In the genomic region with DNA sequence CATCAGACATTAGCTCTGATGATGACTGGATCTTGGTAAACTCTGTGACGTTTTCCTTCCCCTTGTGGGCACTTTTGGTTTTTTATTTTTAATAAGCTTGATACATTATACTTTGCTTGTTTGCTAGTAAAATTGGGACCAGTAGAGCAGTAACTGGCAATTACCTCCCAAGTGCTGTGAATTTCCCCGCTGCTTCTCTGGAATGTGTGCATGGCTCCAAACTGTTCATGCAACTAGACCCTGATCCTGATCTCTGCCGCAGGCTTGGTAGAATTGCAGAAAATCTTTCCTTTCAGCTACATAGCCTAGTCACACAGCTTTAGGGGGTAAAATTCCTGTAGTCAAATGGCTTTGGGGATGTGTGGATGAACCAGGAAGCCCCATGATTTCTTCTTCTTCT, we compare ENCODE assay signal across 22 mouse cellular contexts. TPM values are rescaled to one million over a fixed set of nuclear protein-coding genes. Genes with fewer than 3 reads are reported as not detected.
DNase-seq lines count a peak whose midpoint lies in the region; TF ChIP-seq lines count a peak whose summit lies in the region.
"Had no signal": no experiment of that assay in that cellular context is flagged by ENCODE, and none has a peak within 500 bp of the region (broad histone marks: within the 10 kb centered on the region; RNA-seq: fewer than 3 reads in every experiment).

No protein-coding gene starts in this region.

- H3K36me3 ChIP-seq in kidney, adult 2 months (ENCODE audit: control insufficient read depth, insufficient read depth, low read length), result no peaks in the 10 kb centered on the region
- H3K36me3 ChIP-seq: embryonic facial prominence, embryonic 10.5 days; embryonic facial prominence, embryonic 12.5 days; forebrain, embryonic 15.5 days had no signal

- no peaks in the 10 kb centered on the region; the same call in 1 of the 2 replicates for H3K27me3 ChIP-seq in kidney, adult 2 months (replicated peaks; ENCODE audit: control insufficient read depth, insufficient read depth, low read length)
- H3K27me3 ChIP-seq: embryonic facial prominence, embryonic 12.5 days; forebrain, embryonic 13.5 days; forebrain, embryonic 15.5 days had no signal

- intact Hi-C loops in left cerebral cortex, postnatal 10 days (cut with DNase I), result no loop called here

- WGBS in kidney, adult 2 months, result 54% methylated on average over 3 of the region's 3 CpGs

- H3K4me1 ChIP-seq in kidney, adult 2 months (ENCODE audit: control insufficient read depth, insufficient read depth, low read length), result no peaks in the 10 kb centered on the region

- peak; percentile 25 for DNase-seq in kidney, adult 2 months
- DNase-seq in kidney, postnatal 10 days, result no peak
- peak; percentile 12 for DNase-seq in kidney, postnatal 14 days
- DNase-seq in kidney, postnatal 25 days, result no peak
- no peak for DNase-seq in left cerebral cortex, postnatal 10 days (ENCODE audit: extremely low spot score in 1 of 2, low spot score in 2 of 2)
- DNase-seq: adrenal gland, adult 8-10 months; adrenal gland, postnatal 14 days; adrenal gland, postnatal 36 days; cerebellum, adult 11-12 months; cerebellum, adult 2 months; cerebellum, adult 9-10 months; cerebellum, postnatal 10 days; cerebellum, postnatal 25 days; forebrain, postnatal 0 days had no signal

- H3K4me3 ChIP-seq in kidney, adult 2 months (ENCODE audit: insufficient read depth, low read depth, low read length), result no peak overlapping the region
- H3K4me3 ChIP-seq: embryonic facial prominence, embryonic 10.5 days; embryonic facial prominence, embryonic 12.5 days; forebrain, embryonic 13.5 days; forebrain, embryonic 15.5 days had no signal

- TF ChIP-seq POLR2A in kidney, adult 2 months (IDR thresholded peaks at IDR 0.05; ENCODE audit: low read depth, low read length), result no peak

- H3K27ac ChIP-seq in kidney, adult 2 months (ENCODE audit: insufficient read depth, low read depth, low read length), result peak overlapping the region; percentile 49
- H3K27ac ChIP-seq: embryonic facial prominence, embryonic 10.5 days; embryonic facial prominence, embryonic 12.5 days; forebrain, embryonic 13.5 days; forebrain, embryonic 15.5 days had no signal

- no peak for TF ChIP-seq CTCF in kidney, adult 2 months (conservative IDR thresholded peaks at IDR 0.05; ENCODE audit: insufficient read depth, insufficient read length, low read depth, low read length)

RNA-seq across cellular contexts. Expression of a gene that starts 37.2 kb away (rescaled TPM):
- polyA plus RNA-seq in kidney, adult 2 months (2012; rRNA removed), result 0.27 and 0.34 TPM in 2 replicates
- not detected for total RNA-seq in left cerebral cortex, postnatal 10 days (2021)
- total RNA-seq: adrenal gland, adult 18-20 months; adrenal gland, adult 8-10 months; adrenal gland, postnatal 14 days; adrenal gland, postnatal 36 days; ES-E14; forebrain, postnatal 0 days; MEL had no signal
- polyA plus RNA-seq: activated CD4-positive, CD25-positive, alpha-beta regulatory T cell, adult 4 months had no signal

RNA-seq across cellular contexts. Expression of a gene that starts 38.5 kb away (rescaled TPM):
- polyA plus RNA-seq in kidney, adult 2 months (2012; rRNA removed), result 1.4 and 1.5 TPM in 2 replicates
- under 1 TPM; 0.34 to 0.43 TPM for total RNA-seq in left cerebral cortex, postnatal 10 days (2021)
- total RNA-seq: MEL had no signal
- polyA plus RNA-seq: activated CD4-positive, CD25-positive, alpha-beta regulatory T cell, adult 4 months had no signal

Comparison
In these comparisons a context has a peak if more than half of its experiments do, and no peak if none do; other contexts are left out.
1. DNase-seq: peak in kidney, adult 2 months (single experiment) and kidney, postnatal 14 days (single experiment); none in kidney, postnatal 10 days (single experiment), kidney, postnatal 25 days (0 of 2) and left cerebral cortex, postnatal 10 days (0 of 2).